Mouse (Mus musculus) MEL (cell line): ENCODE results near the gene Arl8a. TPM values are rescaled to one million over a fixed set of nuclear protein-coding genes. Genes with fewer than 3 reads are reported as not detected.

Experiments
- DNase-seq: peaks from one replicate; pipeline ENCODE4 v3.0.0; 2011; ENCODE audit warnings: low read depth, low spot score
- H3K27ac ChIP-seq: 2 replicates; pipeline ENCODE4 v1.5.1; 2012; ENCODE audit warnings: low read depth, mild to moderate bottlenecking, control low read depth, low read length, moderate library complexity; ENCODE audit not compliant: control insufficient read depth
- H3K27me3 ChIP-seq, 2 experiments: fragments of 150-350 bp in 1 of 2; sonication (generic) in 1 of 2; 2 replicates each; pipeline ENCODE4 v1.6.1; 2012; ENCODE audit warnings: low read length in 2 of 2, mild to moderate bottlenecking in 2 of 2, improper control_type of control experiment in 1 of 2, moderate library complexity in 1 of 2; ENCODE audit not compliant: insufficient read depth in 2 of 2, control insufficient read depth in 1 of 2
- H3K36me3 ChIP-seq, 2 experiments: 2 replicates each; pipeline ENCODE4 v1.6.1; 2012 to 2014; ENCODE audit warnings: low read length in 2 of 2, improper control_type of control experiment in 1 of 2, inconsistent platforms in 1 of 2, mild to moderate bottlenecking in 1 of 2; ENCODE audit not compliant: insufficient read depth in 2 of 2, control insufficient read depth in 1 of 2
- H3K4me1 ChIP-seq, 2 experiments: fragments of 150-350 bp in 1 of 2; sonication (generic) in 1 of 2; 2 replicates each; pipeline ENCODE4 v1.6.1; 2012; ENCODE audit warnings: low read length in 2 of 2, improper control_type of control experiment in 1 of 2, mild to moderate bottlenecking in 1 of 2; ENCODE audit not compliant: insufficient read depth in 2 of 2, control insufficient read depth in 1 of 2
- H3K4me3 ChIP-seq, 2 experiments: fragments of 150-350 bp in 1 of 2; sonication (generic) in 1 of 2; 2 replicates each; pipeline ENCODE4 v1.5.1; 2012; ENCODE audit warnings: low read depth in 2 of 2, low read length in 2 of 2, mild to moderate bottlenecking in 2 of 2, moderate library complexity in 2 of 2, control low read depth in 1 of 2, improper control_type of control experiment in 1 of 2; ENCODE audit not compliant: control insufficient read depth in 1 of 2, insufficient read depth in 1 of 2
- H3K79me2 ChIP-seq: 2 replicates; pipeline ENCODE4 v1.6.1; 2012; ENCODE audit warnings: mild to moderate bottlenecking, low read length, moderate library complexity; ENCODE audit not compliant: control insufficient read depth, poor library complexity, insufficient read depth
- H3K9ac ChIP-seq: 2 replicates; pipeline ENCODE4 v1.6.1; 2012; ENCODE audit warnings: low read depth, mild to moderate bottlenecking, control low read depth, low read length, moderate library complexity; ENCODE audit not compliant: control insufficient read depth, poor library complexity, severe bottlenecking
- H3K9me3 ChIP-seq: fragments of 150-350 bp; sonication (generic); replicated peaks from 2 replicates; pipeline ENCODE4 v1.6.1; 2012; ENCODE audit warnings: mild to moderate bottlenecking, low read length, improper control_type of control experiment, moderate library complexity; ENCODE audit not compliant: insufficient read depth
- BHLHE40 ChIP-seq: IDR thresholded peaks from 2 replicates; pipeline ENCODE4 v1.6.1; 2012; ENCODE audit warnings: low read depth, mild to moderate bottlenecking, inconsistent platforms, low read length, improper control_type of control experiment, borderline replicate concordance
- CTCF ChIP-seq, 3 experiments: IDR thresholded peaks in 2 of 3; conservative IDR thresholded peaks in 1 of 3; 2 replicates each; pipeline ENCODE4 v1.5.1; 2011 to 2012; ENCODE audit warnings: low read length in 3 of 3, low read depth in 2 of 3, mild to moderate bottlenecking in 2 of 3, improper control_type of control experiment in 1 of 3, inconsistent platforms in 1 of 3, mixed read lengths in 1 of 3, moderate library complexity in 1 of 3; ENCODE audit not compliant: control insufficient read depth in 1 of 3, insufficient read depth in 1 of 3, poor library complexity in 1 of 3, severe bottlenecking in 1 of 3
- E2F4 ChIP-seq: IDR thresholded peaks from 2 replicates; pipeline ENCODE4 v1.6.1; 2011; ENCODE audit warnings: low read depth, low read length, improper control_type of control experiment, borderline replicate concordance
- ELF1 ChIP-seq: IDR thresholded peaks from 2 replicates; pipeline ENCODE4 v1.6.1; 2014; ENCODE audit warnings: low read depth, mild to moderate bottlenecking, inconsistent platforms, low read length, improper control_type of control experiment, moderate library complexity
- ETS1 ChIP-seq: IDR thresholded peaks from 2 replicates; pipeline ENCODE4 v1.6.1; 2012; ENCODE audit warnings: low read depth, mild to moderate bottlenecking, inconsistent platforms, low read length, improper control_type of control experiment, moderate library complexity
- GATA1 ChIP-seq: IDR thresholded peaks from 2 replicates; pipeline ENCODE4 v1.6.1; 2011; ENCODE audit warnings: low read depth, low read length, improper control_type of control experiment
- HCFC1 ChIP-seq: IDR thresholded peaks from 2 replicates; pipeline ENCODE4 v1.6.1; 2012; ENCODE audit warnings: low read depth, mild to moderate bottlenecking, inconsistent platforms, low read length, improper control_type of control experiment, moderate library complexity
- KAT2A ChIP-seq: conservative IDR thresholded peaks from 2 replicates; pipeline ENCODE4 v1.6.1; 2012; ENCODE audit warnings: low read depth, low read length, improper control_type of control experiment, inconsistent platforms
- MAZ ChIP-seq: IDR thresholded peaks from 2 replicates; pipeline ENCODE4 v1.6.1; 2012; ENCODE audit warnings: low read depth, mild to moderate bottlenecking, inconsistent platforms, low read length, improper control_type of control experiment
- MXI1 ChIP-seq: IDR thresholded peaks from 2 replicates; pipeline ENCODE4 v1.6.1; 2011; ENCODE audit warnings: mild to moderate bottlenecking, low read depth, low read length, improper control_type of control experiment
- MYB ChIP-seq: IDR thresholded peaks from 2 replicates; pipeline ENCODE4 v1.6.1; 2011; ENCODE audit warnings: mild to moderate bottlenecking, low read depth, low read length, improper control_type of control experiment
- MYC ChIP-seq: IDR thresholded peaks from 2 replicates; pipeline ENCODE4 v1.6.1; 2011; ENCODE audit warnings: low read depth, mild to moderate bottlenecking, low read length, improper control_type of control experiment, moderate library complexity
- NELFE ChIP-seq: IDR thresholded peaks from 2 replicates; pipeline ENCODE4 v1.6.1; 2011; ENCODE audit warnings: low read depth, low read length, improper control_type of control experiment
- POLR2A ChIP-seq, 2 experiments: IDR thresholded peaks; 2 replicates each; pipeline ENCODE4 v1.6.1; 2011 to 2012; ENCODE audit warnings: low read length in 2 of 2, mild to moderate bottlenecking in 2 of 2, control low read depth in 1 of 2, improper control_type of control experiment in 1 of 2, low read depth in 1 of 2, moderate library complexity in 1 of 2; ENCODE audit not compliant: control insufficient read depth in 1 of 2, insufficient read depth in 1 of 2, poor library complexity in 1 of 2
- RAD21 ChIP-seq: IDR thresholded peaks from 2 replicates; pipeline ENCODE4 v1.6.1; 2011; ENCODE audit warnings: mild to moderate bottlenecking, low read depth, low read length, improper control_type of control experiment
- SIN3A ChIP-seq: IDR thresholded peaks from 2 replicates; pipeline ENCODE4 v1.6.1; 2012; ENCODE audit warnings: low read length, improper control_type of control experiment, inconsistent platforms
- SMC3 ChIP-seq: IDR thresholded peaks from 2 replicates; pipeline ENCODE4 v1.6.1; 2011; ENCODE audit warnings: low read depth, low read length, improper control_type of control experiment
- TAL1 ChIP-seq: IDR thresholded peaks from 2 replicates; pipeline ENCODE4 v1.6.1; 2012; ENCODE audit warnings: mild to moderate bottlenecking, inconsistent platforms, low read length, moderate library complexity, mixed read lengths
- TBP ChIP-seq: IDR thresholded peaks from 2 replicates; pipeline ENCODE4 v1.8.0; 2011; ENCODE audit warnings: low read depth, low read length, improper control_type of control experiment
- USF2 ChIP-seq, 2 experiments: IDR thresholded peaks; 2 replicates each; pipeline ENCODE4 v1.6.1; 2011 to 2012; ENCODE audit warnings: improper control_type of control experiment in 2 of 2, low read length in 2 of 2, borderline replicate concordance in 1 of 2, inconsistent platforms in 1 of 2, low read depth in 1 of 2, mild to moderate bottlenecking in 1 of 2; ENCODE audit not compliant: insufficient read depth in 1 of 2
- ZC3H11A ChIP-seq: IDR thresholded peaks from 2 replicates; pipeline ENCODE4 v1.6.1; 2012; ENCODE audit warnings: low read depth, mild to moderate bottlenecking, inconsistent platforms, low read length, improper control_type of control experiment
- ZMIZ1 ChIP-seq: IDR thresholded peaks from 2 replicates; pipeline ENCODE4 v1.6.1; 2012; ENCODE audit warnings: low read depth, mild to moderate bottlenecking, inconsistent platforms, low read length, improper control_type of control experiment, moderate library complexity
- polyA plus RNA-seq, 2 experiments: library from polyadenylated mRNA; stranded (reverse) in 1 of 2; unstranded in 1 of 2; fragments of >175 nt in 1 of 2; fragments of >200 nt in 1 of 2; gene quantifications; 2 replicates each; pipeline versions ENCODE4 v1.2.1 to v1.2.4; 2012; ENCODE audit warnings: low replicate concordance in 2 of 2, low read depth in 1 of 2; ENCODE audit not compliant: insufficient read length in 2 of 2, insufficient read depth in 1 of 2, missing spikeins in 1 of 2
- total RNA-seq: library from RNA; depleted of rRNA; stranded (reverse); fragments of 300-350 nt; gene quantifications from 2 replicates; pipeline ENCODE4 v1.2.3, GENCODE M21; 2012

The Arl8a gene
- total and polyA plus RNA-seq, 3 experiments, result 8.0 to 47.7 TPM; not detected in 1

DNA sequence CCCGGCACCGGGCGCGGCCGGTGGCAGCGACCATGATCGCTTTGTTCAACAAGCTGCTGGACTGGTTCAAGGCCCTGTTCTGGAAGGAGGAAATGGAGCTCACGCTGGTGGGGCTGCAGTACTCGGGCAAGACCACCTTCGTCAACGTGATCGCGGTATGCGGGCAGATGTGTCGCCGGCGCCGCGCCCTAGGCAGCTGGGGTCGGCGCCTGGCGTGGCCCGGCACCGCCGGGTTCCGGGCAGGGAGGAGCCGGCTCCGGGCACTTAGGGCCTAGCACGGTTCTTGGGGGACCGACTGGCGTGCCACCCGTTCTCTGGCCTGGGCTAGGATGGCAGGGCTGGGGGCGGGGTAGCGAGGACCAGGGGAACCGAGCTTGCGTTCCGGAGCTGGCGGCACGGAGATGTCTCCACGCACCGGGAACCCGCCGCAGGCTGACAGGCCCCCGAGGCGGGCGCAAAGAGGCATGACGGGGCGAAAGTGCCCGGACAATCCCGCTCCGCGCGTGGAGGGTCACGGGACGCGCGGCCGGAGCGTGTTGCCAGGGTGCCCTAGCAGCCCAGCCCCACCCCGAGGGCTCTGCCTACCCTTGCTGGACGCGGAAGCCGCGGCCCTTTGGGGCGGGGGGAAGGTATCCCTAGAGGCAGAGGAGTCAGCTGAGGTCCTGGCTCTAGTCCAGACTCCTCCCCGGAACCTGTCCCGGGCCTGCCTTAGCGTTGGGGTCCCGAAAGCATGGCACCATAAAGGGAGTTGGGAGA is 500 bp downstream of the Arl8a start (continued):
- no peak for TF ChIP-seq GATA1
- TF ChIP-seq TBP, result no peak
- TF ChIP-seq KAT2A, result no peak
- no peak for TF ChIP-seq TAL1
- TF ChIP-seq ELF1, result peak; percentile 82
- no peak for TF ChIP-seq CTCF (IDR thresholded peaks at IDR 0.05 in 2 of 3, conservative IDR thresholded peaks at IDR 0.05 in 1 of 3; ENCODE audit: control insufficient read depth in 1 of 3, insufficient read depth in 1 of 3, low read depth in 2 of 3, low read length in 3 of 3, poor library complexity in 1 of 3, severe bottlenecking in 1 of 3)

DNA sequence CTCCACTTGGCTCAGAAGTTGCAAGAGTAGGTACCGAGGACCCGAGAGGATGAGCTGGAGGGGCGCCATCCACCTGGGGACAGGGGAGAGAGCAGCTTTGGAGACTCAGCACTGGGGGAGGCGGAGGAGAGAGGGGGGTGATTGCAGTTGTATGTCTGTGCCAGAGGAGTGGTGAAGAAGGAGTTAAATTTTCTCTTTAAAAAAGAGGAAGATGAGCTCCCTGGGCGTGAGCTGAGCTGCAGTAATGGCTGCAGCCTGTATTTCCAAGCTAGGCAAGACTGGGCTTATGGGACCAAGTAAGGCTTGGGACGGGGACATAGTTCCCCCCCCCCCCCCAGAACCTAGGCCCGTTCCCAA is 1.1 kb downstream of the Arl8a start:
- Histone ChIP-seq H3K27me3 (no peaks in the 10 kb centered on the region), H3K4me1 (peaks cover 0 to 9% of the 10 kb centered on the region in 2 experiments; a peak in 2 of 4 replicates), H3K27ac (peak overlapping the region; percentile 73), H3K9me3 (no peaks in the 10 kb centered on the region), H3K9ac (peak overlapping the region; percentile 98), H3K36me3 (peaks cover 6 to 13% of the 10 kb centered on the region in 2 experiments), H3K4me3 (peak overlapping the region; percentile 73 to 97), H3K79me2 (peaks cover 22% of the 10 kb centered on the region)
- DNase-seq, result peak; percentile 90
- no peak; the same call in 1 of the 2 replicates for TF ChIP-seq NELFE
- TF ChIP-seq SIN3A, result peak; percentile 90
- 0 out of 4 replicates have a peak, but pooled peaks of 1 of the 2 experiments have one; percentile 46 for TF ChIP-seq POLR2A (IDR thresholded peaks at IDR 0.05; ENCODE audit: control insufficient read depth in 1 of 2, insufficient read depth in 1 of 2, low read depth in 1 of 2, low read length in 2 of 2, poor library complexity in 1 of 2)
- no peak for TF ChIP-seq ZC3H11A
- peak; percentile 39; the same call in 1 of the 2 replicates for TF ChIP-seq HCFC1
- peak; percentile 39 for TF ChIP-seq MYC
- TF ChIP-seq MAZ, result 0 out of 2 replicates have a peak, but pooled peaks have one; percentile 5
- TF ChIP-seq MXI1, result peak; percentile 48; the same call in 1 of the 2 replicates
- peak; percentile 26; the same call in 1 of the 2 replicates for TF ChIP-seq ETS1

DNA sequence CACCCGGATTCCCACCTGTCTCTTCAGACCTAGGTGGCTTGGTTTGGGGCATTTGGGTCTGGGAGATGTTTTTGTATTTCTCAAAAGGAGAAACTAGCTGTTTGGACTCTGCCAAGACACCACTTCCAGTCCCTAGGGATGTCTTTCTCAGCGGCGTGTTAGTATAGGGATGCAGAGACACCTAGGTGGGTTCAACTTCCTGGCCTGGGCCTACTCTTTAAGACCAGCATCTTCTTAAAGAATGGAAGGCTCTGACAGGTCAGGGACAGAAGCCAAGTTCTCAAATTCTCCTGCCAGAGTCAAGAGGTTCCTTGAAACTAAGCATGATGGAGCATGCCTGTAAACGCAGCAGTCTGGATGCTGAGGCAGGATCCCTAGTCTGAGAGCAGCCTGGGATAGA is 1.9 kb downstream of the Arl8a start:
- H3K27ac ChIP-seq, result peak overlapping the region; percentile 53; the same call in 1 of the 2 replicates
- no peaks in the 10 kb centered on the region for H3K9me3 ChIP-seq
- no peak for DNase-seq
- H3K9ac ChIP-seq, result peak overlapping the region; percentile 98
- H3K4me3 ChIP-seq, result peak overlapping the region; percentile 73 to 97
- H3K79me2 ChIP-seq, result peaks cover 22% of the 10 kb centered on the region
- no peaks in the 10 kb centered on the region for H3K27me3 ChIP-seq
- peaks cover 6 to 13% of the 10 kb centered on the region in 2 experiments for H3K36me3 ChIP-seq
- TF ChIP-seq ETS1, result no peak
- no peak for TF ChIP-seq E2F4
- no peak for TF ChIP-seq TAL1
- TF ChIP-seq KAT2A, result no peak
- no peak for TF ChIP-seq USF2 (IDR thresholded peaks at IDR 0.05; ENCODE audit: borderline replicate concordance in 1 of 2, insufficient read depth in 1 of 2, low read depth in 1 of 2, low read length in 2 of 2)
- TF ChIP-seq BHLHE40, result no peak
- TF ChIP-seq SMC3, result no peak
- no peak for TF ChIP-seq RAD21
- no peak for TF ChIP-seq TBP
- TF ChIP-seq MXI1, result no peak
- no peak for TF ChIP-seq ZMIZ1
- no peak for TF ChIP-seq MYB
- H3K4me1 ChIP-seq, result peaks cover 0 to 9% of the 10 kb centered on the region in 2 experiments; a peak in 2 of 4 replicates
